Mouse (Mus musculus) spleen, adult 2 months (tissue): ENCODE data around the gene Wdr70. TPM values are rescaled to one million over a fixed set of nuclear protein-coding genes. Genes with fewer than 3 reads are reported as not detected.

Source experiments
- DNase-seq, 2 experiments: peaks; one replicate each; pipeline versions ENCODE4 v3.0.0 to v3.0.0-alpha.2; 2012 to 2021; ENCODE audit warnings: low spot score in 2 of 2, low read depth in 1 of 2
- H3K27ac ChIP-seq: fragments of 200-500 bp; 2 replicates; pipeline ENCODE4 v1.5.1; 2012; ENCODE audit warnings: low read length, inconsistent platforms; ENCODE audit not compliant: insufficient read depth
- H3K27me3 ChIP-seq: fragments of 200-500 bp; 2 replicates; pipeline ENCODE4 v1.6.1; 2012; ENCODE audit warnings: mild to moderate bottlenecking, moderate library complexity, low read length, inconsistent platforms; ENCODE audit not compliant: control insufficient read depth, insufficient read depth
- H3K36me3 ChIP-seq: fragments of 200-500 bp; 2 replicates; pipeline ENCODE4 v1.6.1; 2012; ENCODE audit warnings: mild to moderate bottlenecking, low read length, inconsistent platforms; ENCODE audit not compliant: control insufficient read depth, insufficient read depth
- H3K4me1 ChIP-seq: fragments of 200-500 bp; 2 replicates; pipeline ENCODE4 v1.6.1; 2011; ENCODE audit warnings: inconsistent platforms; ENCODE audit not compliant: control insufficient read depth, insufficient read depth, insufficient read length
- H3K4me3 ChIP-seq: fragments of 200-500 bp; 2 replicates; pipeline ENCODE4 v1.5.1; 2011; ENCODE audit warnings: mild to moderate bottlenecking, inconsistent platforms; ENCODE audit not compliant: insufficient read depth, insufficient read length; ENCODE audit errors: extremely low read depth
- CTCF ChIP-seq: fragments of 200-500 bp; IDR thresholded peaks from 2 replicates; pipeline ENCODE4 v1.5.1; 2011; ENCODE audit warnings: mild to moderate bottlenecking, inconsistent platforms; ENCODE audit not compliant: insufficient read depth, insufficient read length, insufficient replicate concordance; ENCODE audit errors: extremely low read depth
- POLR2A ChIP-seq: fragments of 200-500 bp; IDR thresholded peaks from 2 replicates; pipeline ENCODE4 v1.6.1; 2011; ENCODE audit warnings: low read depth, low read length, inconsistent platforms
- WGBS: fragments of 180-500 bp; shearing (Covaris S2); methylation state at CpG from one replicate; pipeline ENCODE4 v1.1.7; 2018; 5-methylcytosine and 5-hydroxymethylcytosine counted together
- polyA plus RNA-seq: library from polyadenylated mRNA; depleted of rRNA; stranded (reverse); fragments of >200 nt; gene quantifications from 2 replicates; pipeline ENCODE4 v1.2.3, GENCODE M21; 2012

Wdr70 gene
- polyA plus RNA-seq, 1 experiment, result 6.6 TPM

- no peak overlapping the region for H3K4me3 ChIP-seq
- H3K27ac ChIP-seq, result no peak overlapping the region
- no peaks in the 10 kb centered on the region for H3K27me3 ChIP-seq
- peaks cover 6% of the 10 kb centered on the region for H3K36me3 ChIP-seq
- H3K4me1 ChIP-seq, result no peaks in the 10 kb centered on the region
- no peak for DNase-seq
- 96% methylated on average over 14 of the region's 14 CpGs for WGBS
- TF ChIP-seq CTCF (no peak), POLR2A (no peak)
Observed at GRCm38 (mm10) chr15:7922291-7923037, 176.5 kb downstream of the Wdr70 start.

- Histone ChIP-seq H3K27ac (no peak overlapping the region), H3K27me3 (no peaks in the 10 kb centered on the region), H3K36me3 (peaks cover 6% of the 10 kb centered on the region), H3K4me3 (no peak overlapping the region), H3K4me1 (no peaks in the 10 kb centered on the region)
- TF ChIP-seq POLR2A, result no peak
- TF ChIP-seq CTCF, result no peak
- DNase-seq, result no peak
- WGBS, result 93% methylated on average over 6 of the region's 6 CpGs
Observed at GRCm38 (mm10) chr15:7921124-7921523, 177.9 kb downstream of the Wdr70 start.

- Histone ChIP-seq H3K4me1 (no peaks in the 10 kb centered on the region), H3K4me3 (no peak overlapping the region), H3K27ac (no peak overlapping the region), H3K36me3 (0 out of 2 replicates have a peak, but pooled peaks cover 1% of the 10 kb centered on the region), H3K27me3 (no peaks in the 10 kb centered on the region)
- DNase-seq, result no peak
- 88% methylated on average over 5 of the region's 5 CpGs for WGBS
- TF ChIP-seq CTCF, result no peak
- TF ChIP-seq POLR2A, result no peak
Observed at GRCm38 (mm10) chr15:7906491-7907035, 192.4 kb downstream of the Wdr70 start.

GRCm38 (mm10) chr15:7899286-7899685, 199.7 kb downstream of the Wdr70 start:
- H3K27me3 ChIP-seq, result no peaks in the 10 kb centered on the region

GRCm38 (mm10) chr15:7891547-7892282, 207.3 kb downstream of the Wdr70 start:
- H3K27ac ChIP-seq, result no peak overlapping the region
- TF ChIP-seq POLR2A (no peak), CTCF (no peak)
- peaks cover 2% of the 10 kb centered on the region; the same call in 1 of the 2 replicates for H3K36me3 ChIP-seq
- 84% methylated on average over 9 of the region's 9 CpGs for WGBS
- H3K4me3 ChIP-seq, result no peak overlapping the region
- no peaks in the 10 kb centered on the region for H3K4me1 ChIP-seq
- no peak for DNase-seq
- no peaks in the 10 kb centered on the region for H3K27me3 ChIP-seq

More at GRCm38 (mm10) chr15:7899286-7899685, 199.7 kb downstream of the Wdr70 start:
- 95% methylated on average over 6 of the region's 6 CpGs for WGBS
- Histone ChIP-seq H3K4me3 (no peak overlapping the region), H3K27ac (no peak overlapping the region), H3K36me3 (no peaks in the 10 kb centered on the region), H3K4me1 (no peaks in the 10 kb centered on the region)
- DNase-seq, result no peak
- TF ChIP-seq POLR2A (no peak), CTCF (no peak)

- Histone ChIP-seq H3K27ac (no peak overlapping the region), H3K4me3 (no peak overlapping the region), H3K27me3 (no peaks in the 10 kb centered on the region), H3K36me3 (peaks cover 2% of the 10 kb centered on the region; the same call in 1 of the 2 replicates), H3K4me1 (no peaks in the 10 kb centered on the region)
- DNase-seq, result no peak
- TF ChIP-seq CTCF, result no peak
- 89% methylated on average over 5 of the region's 5 CpGs for WGBS
Observed at GRCm38 (mm10) chr15:7890286-7890685, 208.7 kb downstream of the Wdr70 start.

- TF ChIP-seq POLR2A (no peak), CTCF (no peak)
- Histone ChIP-seq H3K27me3 (no peaks in the 10 kb centered on the region), H3K4me1 (no peaks in the 10 kb centered on the region), H3K36me3 (peaks cover 2% of the 10 kb centered on the region; the same call in 1 of the 2 replicates), H3K4me3 (no peak overlapping the region), H3K27ac (no peak overlapping the region)
- DNase-seq, result no peak
- WGBS, result 95% methylated on average over 5 of the region's 5 CpGs
Observed at GRCm38 (mm10) chr15:7889362-7889674, 209.7 kb downstream of the Wdr70 start.
